Mouse (Mus musculus): ENCODE data around the gene Abt1.

The Abt1 gene

DNA sequence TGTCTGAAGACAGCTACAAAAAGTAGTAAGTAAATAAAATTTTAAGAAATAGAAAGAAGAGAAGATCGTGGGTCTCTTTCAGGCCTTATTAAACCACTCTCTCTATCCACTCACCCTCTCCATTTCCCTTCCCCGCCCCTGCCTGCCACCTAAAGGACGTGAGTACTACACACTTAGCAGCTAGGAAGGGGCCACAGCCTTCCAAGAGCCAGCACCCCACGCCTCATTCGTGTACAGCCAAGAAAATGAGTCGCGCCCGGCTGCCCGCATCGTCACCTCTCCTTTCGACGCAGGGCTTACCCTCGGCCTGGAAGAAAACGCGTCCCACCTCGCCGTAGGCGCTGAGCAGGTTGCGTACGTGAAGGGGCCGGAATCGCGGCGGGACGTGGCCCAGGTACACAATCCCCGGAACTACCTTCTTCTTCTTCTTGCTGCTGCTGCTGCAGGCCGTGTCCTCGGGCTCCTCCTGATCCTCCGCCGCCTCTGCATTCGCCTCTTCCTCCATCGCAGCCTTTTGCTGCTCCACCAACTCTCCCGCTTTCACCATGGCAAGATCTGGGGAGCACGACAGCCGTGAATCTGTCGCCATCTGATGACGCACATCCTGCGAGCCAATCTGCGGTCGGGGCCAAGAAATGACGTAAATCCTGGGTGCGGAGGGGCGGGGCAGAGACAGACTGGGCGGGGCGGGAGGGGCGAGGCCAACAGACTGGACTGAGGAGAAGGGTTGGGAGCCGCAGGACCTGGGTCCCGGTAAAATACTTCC lies at the start of gene Abt1:
Abt1 (minus strand) TSS at position 581 of the 766 bp plus-strand sequence.
- peak; percentile 87 to 92 for DNase-seq (ENCODE audit: low spot score in 2 of 2)

DNA sequence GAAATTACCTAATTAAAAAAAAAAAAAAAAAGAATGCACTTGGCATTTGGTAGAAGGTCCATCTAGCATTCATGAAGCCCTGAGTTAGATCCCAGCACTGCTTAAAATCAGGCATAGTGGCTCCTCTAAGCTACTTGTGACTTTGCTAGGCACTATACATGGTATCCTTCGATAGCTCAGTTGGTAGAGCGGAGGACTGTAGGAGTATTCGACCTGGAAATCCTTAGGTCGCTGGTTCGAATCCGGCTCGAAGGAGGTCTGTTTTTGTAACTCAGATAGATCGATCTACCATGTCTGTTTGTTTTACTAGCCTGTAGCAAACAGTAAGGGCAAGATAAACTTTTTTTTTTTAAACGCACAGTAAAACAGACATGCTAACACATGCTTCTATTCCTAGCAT lies 43.2 kb upstream of the Abt1 start:
- DNase-seq (ENCODE audit: low spot score in 2 of 2) = peak in 1 of 2 experiments; percentile 78

DNA sequence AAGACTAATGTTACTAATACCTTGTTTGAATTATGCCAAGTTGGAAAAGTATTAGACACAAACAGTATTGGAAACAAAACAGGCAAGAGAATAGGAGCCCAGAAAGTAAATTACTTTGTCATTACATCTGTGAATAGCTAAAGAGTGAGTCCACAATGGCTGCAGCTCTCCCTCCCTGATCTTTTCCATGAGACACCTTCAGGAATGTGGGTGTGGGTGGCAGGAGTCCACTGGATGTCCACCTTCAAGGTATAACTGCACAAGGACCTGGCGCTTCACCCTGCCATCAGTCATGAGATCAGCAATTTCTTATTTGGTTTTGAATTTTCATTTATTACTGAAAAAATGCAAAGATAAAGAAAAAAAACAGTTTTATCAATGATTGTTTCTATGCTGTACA lies 42.6 kb upstream of the Abt1 start:
- no peak for DNase-seq (ENCODE audit: low spot score in 2 of 2)

DNA sequence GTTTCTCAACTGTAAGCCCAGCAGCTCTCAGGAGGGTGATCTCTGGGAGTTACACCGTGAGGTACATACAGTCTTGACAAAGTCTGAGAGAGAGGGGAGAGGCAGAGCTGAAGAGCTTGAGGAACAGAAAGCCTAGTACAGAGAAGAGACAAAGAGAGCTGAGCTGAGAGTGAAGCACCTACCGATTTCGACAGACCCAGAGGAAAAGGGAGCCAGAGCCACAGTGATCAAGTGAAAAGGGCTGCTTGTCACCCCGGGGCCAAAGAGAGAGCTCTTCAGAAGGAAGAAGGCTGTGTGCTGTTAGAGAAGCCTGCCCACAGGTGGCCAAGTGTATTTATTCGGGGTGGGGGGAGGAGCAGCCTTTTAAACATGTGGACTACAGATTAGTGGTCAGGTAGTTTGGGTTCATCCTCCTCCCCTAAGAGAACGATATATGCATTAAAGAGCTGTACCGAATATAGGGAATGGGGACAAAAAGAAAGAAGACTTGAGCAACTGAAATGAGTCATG lies 42.0 kb upstream of the Abt1 start, which contains the start of gene Btn1a1:
Btn1a1 (minus strand) TSS at position 302 of the 510 bp plus-strand sequence.
- no peak for DNase-seq (ENCODE audit: low spot score in 2 of 2)

DNA sequence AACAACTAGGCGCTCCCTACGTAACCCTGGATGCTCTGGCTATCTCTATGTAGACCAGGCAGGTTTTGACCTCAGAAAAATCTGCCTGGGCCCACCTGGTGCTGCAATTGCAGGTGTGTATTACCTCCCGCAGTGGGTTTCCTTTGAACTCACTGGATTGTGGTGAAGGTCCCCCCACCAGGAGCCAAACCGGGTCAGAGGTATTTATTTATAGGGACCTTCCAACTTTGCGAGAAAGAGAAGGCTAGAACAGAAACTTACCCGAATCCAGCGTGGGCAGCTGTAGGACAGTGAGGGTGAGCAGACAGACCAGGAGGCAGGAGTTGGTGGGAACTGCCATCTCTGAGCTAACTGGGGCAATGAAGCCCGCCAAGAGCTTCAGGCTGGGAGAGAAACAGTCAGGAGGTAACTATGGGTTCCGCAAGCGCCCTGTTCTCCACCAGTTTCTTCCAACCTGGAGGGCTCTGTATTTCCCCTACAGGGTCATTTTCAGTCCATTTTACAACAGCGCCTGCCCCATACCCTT lies 41.2 kb upstream of the Abt1 start:
- no peak for DNase-seq (ENCODE audit: low spot score in 2 of 2)

DNA sequence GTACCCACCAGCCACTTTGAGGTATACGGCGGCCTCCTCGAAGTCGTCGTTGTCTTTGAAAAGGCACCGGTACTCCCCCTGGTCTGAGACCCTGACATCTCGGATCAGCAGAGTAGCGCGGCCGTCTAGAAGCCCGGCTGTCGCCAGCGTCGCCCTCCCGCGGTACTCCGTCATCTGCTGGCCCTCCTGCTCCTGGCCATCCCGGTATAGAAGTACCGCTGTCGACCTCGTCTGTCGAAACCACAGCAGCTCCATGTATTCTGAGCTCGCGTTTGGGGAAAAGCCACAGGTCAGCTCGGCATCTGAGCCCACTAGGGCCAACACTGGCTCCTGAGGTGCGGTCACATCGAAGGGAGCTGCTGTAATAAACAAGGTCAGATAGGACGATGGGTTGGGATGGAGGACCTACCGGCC lies 40.6 kb upstream of the Abt1 start:
- no peak for DNase-seq (ENCODE audit: low spot score in 2 of 2)

DNA sequence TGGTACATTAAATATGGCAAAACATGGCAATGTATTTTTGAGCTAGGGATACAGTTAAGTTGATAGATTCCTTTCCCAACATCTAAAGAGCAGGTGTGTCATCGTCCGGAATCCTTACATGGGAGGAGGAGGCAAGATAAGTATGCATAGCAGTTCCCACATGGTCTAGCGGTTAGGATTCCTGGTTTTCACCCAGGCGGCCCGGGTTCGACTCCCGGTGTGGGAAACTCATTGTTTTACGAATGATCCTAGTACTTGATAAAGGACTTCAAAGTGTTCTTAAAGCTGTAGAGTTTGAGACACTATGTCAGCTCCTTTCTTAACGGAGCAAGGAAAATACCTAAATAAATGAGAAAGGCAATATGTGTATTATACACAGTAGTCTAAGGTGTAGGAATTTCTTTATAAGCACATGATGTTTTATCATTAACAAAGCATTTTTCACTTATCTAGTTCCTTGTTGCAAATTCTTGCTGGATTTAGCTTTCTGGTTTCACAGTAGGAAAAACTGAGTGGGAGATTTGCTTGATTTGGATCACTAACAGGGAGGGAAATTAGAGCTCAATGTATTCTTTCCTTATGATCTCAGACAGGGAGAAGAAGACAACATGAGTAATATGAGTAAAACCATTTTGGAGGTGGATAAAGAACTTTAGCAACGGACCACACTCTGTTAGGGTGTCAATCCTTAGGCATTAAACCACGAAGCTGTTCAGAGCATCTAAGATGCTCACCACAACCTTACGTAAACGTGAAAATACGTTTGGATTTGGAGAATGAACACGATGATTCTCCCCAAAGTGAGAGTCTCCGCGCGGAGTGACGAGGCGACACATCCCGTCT lies 39.9 kb upstream of the Abt1 start:
- peak; percentile 68 to 89 for DNase-seq (ENCODE audit: low spot score in 2 of 2)

DNA sequence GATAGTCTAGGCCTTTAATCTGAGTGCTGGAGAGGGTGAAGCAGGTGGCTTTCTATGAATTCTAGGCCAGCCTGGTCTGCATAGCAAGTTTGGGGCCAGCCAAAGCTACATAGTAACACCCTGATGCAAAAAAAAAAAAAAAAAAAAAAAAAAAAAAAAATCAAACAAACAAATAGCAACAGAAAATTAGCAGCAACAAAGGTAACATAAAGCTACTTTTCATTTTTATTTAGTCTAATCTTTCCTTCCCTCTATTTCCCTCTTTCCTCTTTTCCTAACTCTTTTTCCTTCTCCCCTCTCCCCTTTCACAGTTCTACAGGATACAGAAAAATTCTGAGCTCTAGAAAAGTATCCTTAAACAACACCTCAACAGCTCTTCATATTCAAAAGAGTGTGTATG lies 39.0 kb upstream of the Abt1 start:
- DNase-seq (ENCODE audit: low spot score in 2 of 2) = no peak

DNA sequence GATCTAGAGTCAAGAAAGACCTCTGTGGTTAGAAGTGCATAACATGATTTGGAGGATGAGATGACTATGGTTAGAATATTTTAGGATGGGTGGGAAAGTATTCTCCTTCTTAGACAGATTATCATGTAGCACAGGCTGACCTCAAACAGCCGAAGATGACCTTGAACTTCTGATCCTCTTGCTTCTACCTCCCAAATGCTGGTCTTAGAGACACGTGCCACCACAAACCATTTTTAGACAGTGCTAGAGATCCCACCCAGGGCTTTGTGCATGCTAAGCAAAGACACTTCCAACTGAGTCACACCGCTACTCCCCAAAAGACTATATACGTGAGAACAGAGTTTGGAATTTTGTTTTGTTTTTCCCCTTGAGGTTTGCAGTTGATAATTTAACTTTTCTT lies 38.4 kb upstream of the Abt1 start:
- no peak for DNase-seq (ENCODE audit: low spot score in 2 of 2)

DNA sequence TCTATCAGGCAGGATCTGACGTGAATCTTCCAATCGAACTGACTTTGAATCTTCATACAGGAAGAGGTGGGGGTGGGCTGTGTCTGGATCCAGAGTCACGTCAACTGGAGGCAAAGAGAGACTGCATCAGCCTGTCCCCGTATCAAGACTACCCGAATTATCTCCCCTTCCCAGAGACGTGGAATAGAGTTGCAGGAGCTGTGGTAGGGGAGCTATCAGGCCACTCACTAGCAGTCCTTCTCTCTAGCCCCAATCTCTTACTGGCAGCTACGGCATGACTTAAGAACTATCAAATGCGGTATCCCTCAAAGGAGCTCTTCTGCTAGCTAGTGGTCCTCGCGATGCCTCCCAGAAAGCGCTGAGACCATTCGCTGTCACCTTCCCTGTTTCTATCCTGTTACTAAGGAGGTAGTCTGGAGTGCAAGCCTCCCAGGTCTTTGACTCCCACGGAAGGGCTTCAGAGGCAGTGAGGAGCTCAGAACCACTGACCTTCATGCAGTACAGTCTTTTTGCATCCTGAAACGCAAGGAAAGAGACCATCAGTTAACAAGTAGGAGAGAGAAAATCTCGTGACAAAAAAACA lies 35.7 kb upstream of the Abt1 start:
- DNase-seq (ENCODE audit: low spot score in 2 of 2) = no peak

DNA sequence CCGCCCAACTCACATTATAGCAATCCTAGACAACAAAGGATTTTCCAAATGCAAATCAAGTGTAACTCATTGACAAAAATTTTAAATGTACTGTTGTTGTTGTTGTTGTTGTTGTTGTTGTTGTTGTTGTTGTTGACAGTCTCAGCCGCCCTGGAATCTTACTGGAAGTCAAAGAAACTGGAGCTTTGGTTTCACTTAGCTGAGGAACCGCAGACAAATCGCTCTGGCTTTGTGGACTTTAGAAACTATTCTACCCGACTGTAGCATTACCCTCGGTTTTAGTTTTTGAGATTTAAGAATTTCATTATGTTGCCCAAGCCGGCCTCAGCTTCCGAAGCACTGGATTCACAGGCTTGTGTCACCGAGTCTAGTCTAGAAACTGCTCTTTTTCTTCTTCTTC lies 30.3 kb upstream of the Abt1 start:
- no peak for DNase-seq (ENCODE audit: low spot score in 2 of 2)

DNA sequence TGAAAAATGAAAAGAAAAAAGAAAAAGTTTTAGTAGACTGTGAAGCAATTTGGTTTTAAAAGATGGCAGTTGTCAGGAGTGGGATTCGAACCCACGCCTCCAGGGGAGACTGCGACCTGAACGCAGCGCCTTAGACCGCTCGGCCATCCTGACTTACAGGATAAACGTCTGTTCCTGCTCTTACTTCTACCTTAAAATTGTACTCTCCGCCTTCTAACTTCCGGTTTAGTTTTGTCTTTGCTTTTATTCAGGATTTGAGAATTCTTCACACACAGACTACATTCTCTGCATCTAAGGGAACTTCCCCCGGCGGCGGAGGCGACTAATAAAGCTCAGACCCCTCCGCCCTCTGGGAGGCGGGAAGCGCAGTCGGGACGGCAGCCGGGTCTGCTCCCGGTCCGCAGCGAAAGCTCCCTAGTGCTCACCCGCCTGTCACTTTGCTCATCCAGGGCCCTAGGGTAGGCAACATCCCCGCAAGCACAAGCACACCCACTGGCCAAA lies 29.7 kb upstream of the Abt1 start:
- peak; percentile 40 to 78 for DNase-seq (ENCODE audit: low spot score in 2 of 2)

DNA sequence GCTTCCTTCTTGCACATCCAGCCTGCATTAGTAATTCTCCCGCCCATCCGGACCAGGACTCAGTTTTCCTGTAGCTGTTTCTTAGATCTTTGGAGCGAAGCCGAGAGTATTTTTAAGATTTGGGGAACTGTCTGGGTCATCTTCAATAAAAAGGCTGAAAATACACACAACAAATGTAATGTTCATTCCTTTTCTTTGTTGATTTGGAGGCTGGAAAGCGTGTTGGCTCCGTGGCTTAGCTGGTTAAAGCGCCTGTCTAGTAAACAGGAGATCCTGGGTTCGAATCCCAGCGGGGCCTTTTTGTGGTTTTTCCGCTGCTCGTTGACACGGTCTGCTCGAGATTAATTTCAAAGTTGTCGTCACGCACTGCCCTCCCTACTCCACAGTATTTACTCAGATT lies 26.7 kb upstream of the Abt1 start:
- peak; percentile 64 to 92 for DNase-seq (ENCODE audit: low spot score in 2 of 2)

DNA sequence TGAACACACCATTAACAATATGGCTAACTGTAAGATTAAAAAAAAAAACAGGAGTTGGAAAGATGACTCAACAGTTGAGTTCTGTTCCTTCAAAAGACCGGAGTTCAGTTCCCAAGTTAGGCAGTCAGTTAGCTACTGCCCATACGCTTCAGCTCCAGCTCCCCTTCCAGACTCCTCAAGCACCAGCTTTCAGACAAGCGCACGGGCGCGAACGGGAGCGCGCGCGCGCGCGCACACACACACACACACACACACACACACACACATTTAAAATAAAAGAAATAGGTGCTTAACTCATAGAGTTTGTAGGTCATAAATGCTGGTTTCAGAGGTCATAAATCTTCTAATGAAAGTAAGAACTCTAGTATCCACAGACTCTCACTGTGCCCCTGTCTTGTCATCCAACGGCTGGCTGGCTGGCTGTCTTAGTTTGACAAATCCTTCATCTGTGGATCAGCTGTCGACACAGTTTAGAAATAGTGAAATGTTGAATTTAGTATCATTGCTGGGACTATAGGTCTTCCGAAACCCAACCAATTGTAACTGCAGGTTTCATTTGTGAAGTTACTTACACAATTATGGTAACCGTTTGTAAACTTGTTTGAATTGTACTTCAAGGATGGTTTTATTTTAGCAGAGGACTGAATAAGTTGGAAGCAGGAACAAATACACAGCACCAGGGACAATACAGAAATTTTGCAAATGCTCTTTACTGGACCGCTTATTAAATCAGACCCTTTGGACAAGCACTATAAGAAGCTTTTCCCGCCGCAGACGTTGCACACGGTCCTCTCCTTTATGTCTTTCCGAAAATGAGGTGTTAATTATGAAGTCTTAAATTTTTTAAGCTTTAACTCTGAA lies 25.8 kb upstream of the Abt1 start:
- peak in 1 of 2 experiments; percentile 55 for DNase-seq (ENCODE audit: low spot score in 2 of 2)

DNA sequence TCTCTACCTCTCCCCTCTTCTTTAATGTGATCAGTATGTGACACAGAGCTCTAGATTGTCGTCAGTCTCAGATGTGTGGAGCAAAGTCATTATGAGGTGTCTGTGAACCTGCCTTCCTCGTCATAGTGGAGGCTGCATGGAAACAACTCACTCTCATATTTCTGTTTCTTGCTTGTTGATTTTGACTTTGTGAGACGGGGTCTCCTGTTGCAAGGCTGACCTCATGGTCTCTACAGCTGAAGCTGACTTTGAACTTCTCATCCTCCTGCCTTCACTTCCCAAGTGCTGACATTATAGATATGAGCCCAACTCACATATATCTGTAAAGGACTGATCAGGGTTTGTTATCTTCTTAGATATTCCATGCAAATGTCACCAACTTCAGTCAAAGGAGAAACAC lies 25.1 kb upstream of the Abt1 start:
- DNase-seq (ENCODE audit: low spot score in 2 of 2) = no peak

DNA sequence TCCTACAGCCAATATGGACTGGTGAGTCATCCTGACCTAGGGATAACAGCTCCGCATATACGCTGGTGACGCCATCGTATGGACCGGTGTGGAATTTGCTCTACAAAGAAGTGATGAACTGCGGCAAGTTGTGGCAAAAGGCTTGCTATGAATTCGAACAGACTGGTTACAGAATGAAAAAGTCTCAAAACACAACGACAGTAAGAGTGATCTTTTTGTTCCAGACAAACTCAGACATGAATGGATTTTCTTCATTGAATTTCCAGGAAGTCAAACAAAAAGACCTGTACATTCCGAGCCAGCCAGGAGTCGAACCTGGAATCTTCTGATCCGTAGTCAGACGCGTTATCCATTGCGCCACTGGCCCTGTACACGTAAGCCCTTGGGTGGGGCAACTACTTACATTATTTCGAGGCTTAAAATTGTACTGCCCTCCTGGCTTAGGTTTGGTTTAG lies 22.9 kb upstream of the Abt1 start:
- DNase-seq (ENCODE audit: low spot score in 2 of 2) = peak; percentile 64 to 86

DNA sequence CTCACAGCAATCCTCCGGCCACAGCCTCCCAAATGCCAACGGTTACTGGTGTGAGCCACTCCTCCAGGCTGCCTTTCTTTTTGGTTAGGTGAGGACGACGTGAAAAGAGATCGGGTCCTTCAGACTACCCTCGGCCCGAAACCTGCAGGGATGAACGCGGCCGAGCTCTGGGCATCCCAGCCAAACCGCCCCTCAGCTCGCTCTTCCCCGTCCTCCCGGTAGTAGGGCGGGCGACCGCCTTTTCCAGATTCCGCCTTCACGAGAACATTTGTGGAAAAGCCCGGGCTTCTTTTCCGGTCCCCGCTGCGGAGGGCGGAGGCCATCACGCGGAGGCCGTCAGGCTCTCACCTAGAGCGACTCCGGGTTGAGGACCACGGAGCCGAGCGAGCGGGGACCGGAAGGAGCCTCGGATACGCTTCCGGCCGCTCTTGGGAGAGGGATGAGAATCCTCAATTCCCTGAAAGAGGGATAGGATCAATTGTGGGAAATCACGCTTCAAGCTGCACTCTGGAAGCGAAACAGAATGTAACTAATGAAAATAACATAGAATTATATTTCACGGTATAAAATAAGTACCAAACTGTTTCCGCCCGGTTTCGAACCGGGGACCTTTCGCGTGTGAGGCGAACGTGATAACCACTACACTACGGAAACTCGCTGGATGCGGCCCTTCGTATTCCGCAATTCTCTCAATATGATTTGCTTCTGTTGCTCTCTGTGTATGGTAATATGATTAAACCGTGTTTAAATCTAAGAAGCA lies 22.1 kb upstream of the Abt1 start:
- peak; percentile 84 to 96 for DNase-seq (ENCODE audit: low spot score in 2 of 2)

DNA sequence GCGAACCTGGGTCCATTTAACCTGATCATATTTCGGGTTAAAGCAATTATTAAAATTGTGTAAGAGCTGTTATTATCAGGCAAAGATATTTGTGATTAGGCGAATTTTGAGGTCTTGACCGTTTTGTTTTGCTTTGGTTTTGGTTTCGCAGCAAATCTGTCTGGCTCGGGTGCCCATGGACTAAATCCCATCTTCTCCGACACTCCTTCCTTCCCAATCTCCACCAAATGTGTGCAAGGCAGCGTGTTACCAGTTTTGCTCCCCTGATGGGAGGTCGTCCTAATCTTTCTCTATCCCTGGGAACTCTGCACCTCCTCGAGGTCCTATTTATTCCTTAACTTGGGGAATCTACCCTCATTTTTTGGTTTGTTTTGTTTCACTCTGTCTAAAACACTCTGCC lies 21.5 kb upstream of the Abt1 start:
- no peak for DNase-seq (ENCODE audit: low spot score in 2 of 2)

DNA sequence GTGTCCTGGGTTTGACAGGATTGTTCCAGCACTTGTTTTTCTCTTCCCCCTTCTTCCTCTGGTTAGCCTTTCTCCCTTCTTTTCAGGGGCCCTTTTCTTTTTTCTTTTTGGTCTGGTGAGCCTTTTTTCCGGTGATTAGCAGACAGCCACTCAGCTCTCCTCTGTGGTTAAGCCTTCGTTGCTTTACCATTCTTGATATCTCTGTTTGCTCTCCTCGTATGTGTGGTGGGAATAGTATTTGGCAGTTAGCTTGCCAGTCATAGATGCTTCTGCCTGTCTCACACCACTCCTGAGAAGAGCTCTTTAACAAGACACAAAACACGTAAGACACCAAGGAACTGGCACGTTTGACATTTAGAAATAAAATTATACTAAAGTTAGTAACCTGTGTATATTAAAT lies 20.8 kb upstream of the Abt1 start:
- DNase-seq (ENCODE audit: low spot score in 2 of 2) = no peak

DNA sequence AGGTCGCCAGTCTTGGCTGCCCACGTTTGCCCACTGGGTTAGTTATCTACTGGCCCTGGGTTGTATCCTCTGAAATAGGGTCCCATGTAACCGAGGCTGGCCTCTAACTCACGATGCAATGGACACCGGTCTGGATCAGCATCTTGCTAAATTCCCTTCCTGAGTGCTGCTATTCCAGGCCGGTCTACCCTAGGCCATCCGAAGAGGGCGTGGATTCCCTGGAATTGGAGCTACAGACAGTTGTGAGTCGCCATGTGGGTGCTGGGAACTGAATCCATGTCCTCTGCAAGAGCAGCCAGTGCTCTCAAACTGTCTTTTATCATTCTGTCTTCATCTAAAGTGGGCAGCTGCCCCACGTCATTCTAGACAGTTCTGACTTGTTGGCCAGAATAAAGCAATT lies 16.2 kb upstream of the Abt1 start:
- DNase-seq (ENCODE audit: low spot score in 2 of 2) = no peak
